In the genomic region with DNA sequence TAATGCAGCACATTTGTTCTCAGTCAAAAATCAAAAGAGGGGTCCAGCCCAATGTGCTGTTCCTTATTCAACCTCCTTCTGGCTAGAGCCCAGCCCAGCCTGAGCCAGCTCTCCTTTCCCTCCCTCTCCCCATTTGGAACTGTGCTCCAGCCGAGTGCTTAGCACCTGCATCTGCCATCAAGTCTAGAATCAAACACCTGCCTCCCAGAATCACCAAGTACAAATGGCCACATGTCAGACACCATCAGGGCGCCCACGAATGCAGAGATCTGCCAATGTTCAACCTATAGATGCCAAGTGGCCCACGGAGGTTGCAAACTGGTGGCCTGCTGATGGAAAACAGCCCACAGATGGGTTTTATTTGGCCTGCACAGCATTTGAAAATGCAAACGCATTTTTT, we compare ENCODE assay signal across 20 mouse cellular contexts. TPM values are rescaled to one million over a fixed set of nuclear protein-coding genes. Genes with fewer than 3 reads are reported as not detected.
A peak's percentile ranks its signal among the peaks of the same experiment; 100 is the strongest.
DNase-seq lines count a peak whose midpoint lies in the region; ATAC-seq and TF ChIP-seq lines count a peak whose summit lies in the region.
"Had no signal": no experiment of that assay in that cellular context is flagged by ENCODE, and none has a peak within 500 bp of the region (broad histone marks: within the 10 kb centered on the region; RNA-seq: fewer than 3 reads in every experiment).

No protein-coding gene starts in this region.

- H3K4me2 ChIP-seq in forebrain, embryonic 13.5 days: no peak overlapping the region
- no peak overlapping the region for H3K4me2 ChIP-seq in liver, postnatal 0 days (ENCODE audit: low read depth, low read length)
- H3K4me2 ChIP-seq: heart, embryonic 13.5 days; hindbrain, embryonic 15.5 days had no signal

- H3K27ac ChIP-seq in forebrain, embryonic 13.5 days: no peak overlapping the region
- no peak overlapping the region for H3K27ac ChIP-seq in forebrain, embryonic 10.5 days
- H3K27ac ChIP-seq in liver, postnatal 0 days (ENCODE audit: low read depth): no peak overlapping the region
- H3K27ac ChIP-seq: heart, embryonic 13.5 days; hindbrain, embryonic 15.5 days; liver, embryonic 14.5 days had no signal

- no peak for DNase-seq in forebrain, embryonic 10.5 days (ENCODE audit: extremely low spot score, low spot score)
- peak; percentile 37 to 45 for DNase-seq in right cerebral cortex, adult 2 months (ENCODE audit: low spot score in 2 of 2)
- no peak for DNase-seq in right cerebral cortex, postnatal 14 days
- DNase-seq in layer of hippocampus, adult 9-11 months: peak; percentile 60
- no peak for DNase-seq in adrenal gland, postnatal 10 days
- no peak for DNase-seq in liver, postnatal 0 days
- DNase-seq: adrenal gland, postnatal 36 days; gastrocnemius, postnatal 14 days; lung, postnatal 36 days; midbrain, embryonic 14.5 days had no signal

- 71% methylated on average over 5 of the region's 5 CpGs for WGBS in forebrain, embryonic 13.5 days
- WGBS in forebrain, embryonic 10.5 days: 84% methylated on average over 5 of the region's 5 CpGs
- WGBS in liver, postnatal 0 days (ENCODE audit: insufficient replicate concordance): 62% methylated on average over 5 of the region's 5 CpGs

- no peak for TF ChIP-seq EP300 in liver, postnatal 0 days (IDR thresholded peaks at IDR 0.05; ENCODE audit: low read depth)

- no peak overlapping the region for H3K4me3 ChIP-seq in forebrain, embryonic 13.5 days
- no peak overlapping the region for H3K4me3 ChIP-seq in forebrain, embryonic 10.5 days
- no peak overlapping the region for H3K4me3 ChIP-seq in liver, postnatal 0 days (ENCODE audit: low read depth, low read length)
- H3K4me3 ChIP-seq: heart, embryonic 13.5 days; hindbrain, embryonic 15.5 days had no signal

- no peak for TF ChIP-seq CTCF in liver, postnatal 0 days (IDR thresholded peaks at IDR 0.05; ENCODE audit: low read depth)

- H3K36me3 ChIP-seq in forebrain, embryonic 13.5 days (ENCODE audit: poor library complexity, severe bottlenecking): no peaks in the 10 kb centered on the region
- no peaks in the 10 kb centered on the region for H3K36me3 ChIP-seq in forebrain, embryonic 10.5 days (replicated peaks)
- no peaks in the 10 kb centered on the region for H3K36me3 ChIP-seq in liver, postnatal 0 days (replicated peaks; ENCODE audit: insufficient read depth, low read length)
- H3K36me3 ChIP-seq: G1E; heart, embryonic 13.5 days; hindbrain, embryonic 15.5 days had no signal

- H3K9ac ChIP-seq in forebrain, embryonic 13.5 days: no peak overlapping the region
- no peak overlapping the region for H3K9ac ChIP-seq in liver, postnatal 0 days (replicated peaks)
- H3K9ac ChIP-seq: heart, embryonic 13.5 days; hindbrain, embryonic 15.5 days; liver, embryonic 14.5 days had no signal

- 0 out of 2 replicates have a peak, but pooled peaks cover 4% of the 10 kb centered on the region for H3K4me1 ChIP-seq in forebrain, embryonic 13.5 days
- no peaks in the 10 kb centered on the region for H3K4me1 ChIP-seq in forebrain, embryonic 10.5 days
- H3K4me1 ChIP-seq in liver, postnatal 0 days (ENCODE audit: insufficient read depth): no peaks in the 10 kb centered on the region
- H3K4me1 ChIP-seq: heart, embryonic 13.5 days; hindbrain, embryonic 15.5 days had no signal

- ATAC-seq in forebrain, embryonic 13.5 days: peak; percentile 65
- no peak for ATAC-seq in megakaryocyte-erythroid progenitor cell, adult 5-6 weeks (replicated peaks; ENCODE audit: low FRiP score, low TSS enrichment, poor library complexity, severe bottlenecking)
- ATAC-seq in liver, postnatal 0 days: no peak

- H3K9me3 ChIP-seq in forebrain, embryonic 13.5 days (replicated peaks): no peaks in the 10 kb centered on the region
- H3K9me3 ChIP-seq in forebrain, embryonic 10.5 days: no peaks in the 10 kb centered on the region
- H3K9me3 ChIP-seq in liver, postnatal 0 days (ENCODE audit: low read length): no peaks in the 10 kb centered on the region
- H3K9me3 ChIP-seq: G1E; heart, embryonic 13.5 days; hindbrain, embryonic 15.5 days had no signal

- H3K27me3 ChIP-seq in forebrain, embryonic 13.5 days: no peaks in the 10 kb centered on the region
- no peaks in the 10 kb centered on the region for H3K27me3 ChIP-seq in forebrain, embryonic 10.5 days (ENCODE audit: poor library complexity, severe bottlenecking)
- no peaks in the 10 kb centered on the region for H3K27me3 ChIP-seq in liver, postnatal 0 days (ENCODE audit: insufficient read depth, low read length)
- H3K27me3 ChIP-seq: heart, embryonic 13.5 days; hindbrain, embryonic 15.5 days had no signal

RNA-seq across cellular contexts. Expression of gene Isx, which starts 18.1 kb away (rescaled TPM):
- polyA plus RNA-seq in forebrain, embryonic 13.5 days (2015; fragmentation: Nextera tagmentation; extraction: Ambion mirVana): not detected in 2 replicates
- polyA plus RNA-seq in forebrain, embryonic 10.5 days (2016; fragmentation: Nextera tagmentation; extraction: Ambion mirVana): not detected in 2 replicates
- total RNA-seq in megakaryocyte-erythroid progenitor cell, adult 5-6 weeks (2014; fragmentation: Nextera tagmentation): not detected in 2 replicates
- total RNA-seq in megakaryocyte-erythroid progenitor cell, adult 5-6 weeks (2017): not detected in 2 replicates
- under 1 TPM in 1 of 2 experiments, not detected in 1; 0.21 TPM for total RNA-seq in adrenal gland, postnatal 10 days (2021)
- not detected in 2 replicates for polyA plus RNA-seq in liver, postnatal 0 days (2015; fragmentation: Nextera tagmentation; extraction: Ambion mirVana)
- total RNA-seq: adrenal gland, postnatal 36 days; gastrocnemius, postnatal 14 days; left cerebral cortex, postnatal 14 days had no signal
- polyA plus RNA-seq: G1E; heart, embryonic 13.5 days; hindbrain, embryonic 15.5 days; kidney, embryonic 16.5 days; liver, embryonic 14.5 days; midbrain, embryonic 14.5 days; neural tube, embryonic 11.5 days; thymus, postnatal 0 days had no signal

Comparison
In these comparisons a context has a peak if more than half of its experiments do, and no peak if none do; other contexts are left out.
1. DNase-seq: peak in right cerebral cortex, adult 2 months (2 of 2) and layer of hippocampus, adult 9-11 months (single experiment); none in forebrain, embryonic 10.5 days (single experiment), right cerebral cortex, postnatal 14 days (single experiment), adrenal gland, postnatal 10 days (single experiment) and liver, postnatal 0 days (single experiment).